Mouse (Mus musculus) stomach, postnatal 0 days (tissue): ENCODE results near the gene Mcur1.

Source experiments
- CTCF ChIP-seq: IDR thresholded peaks from 2 replicates; pipeline ENCODE4 v1.5.1; 2016; ENCODE audit warnings: antibody characterized with exemption, low read depth, mild to moderate bottlenecking, moderate library complexity
- EP300 ChIP-seq: optimal IDR thresholded peaks from 2 replicates; pipeline ENCODE3; 2016; ENCODE audit warnings: antibody characterized with exemption

GRCm38 (mm10) chr13:43517371-43517770 is 42.6 kb downstream of the Mcur1 start:
- TF ChIP-seq CTCF (no peak), EP300 (no peak)
